Mouse (Mus musculus) subcutaneous adipose tissue, adult 2 months (tissue): ENCODE data around the gene Os9. TPM values are rescaled to one million over a fixed set of nuclear protein-coding genes. Genes with fewer than 3 reads are reported as not detected.

ENCODE experiments used
- polyA plus RNA-seq: library from polyadenylated mRNA; depleted of rRNA; stranded (reverse); fragments of >200 nt; gene quantifications from 2 replicates; pipeline ENCODE4 v1.2.3, GENCODE M21; 2012; ENCODE audit warnings: low replicate concordance; rRNA removed

The Os9 gene
- polyA plus RNA-seq: 95.7 and 99.4 TPM in 2 replicates

DNA sequence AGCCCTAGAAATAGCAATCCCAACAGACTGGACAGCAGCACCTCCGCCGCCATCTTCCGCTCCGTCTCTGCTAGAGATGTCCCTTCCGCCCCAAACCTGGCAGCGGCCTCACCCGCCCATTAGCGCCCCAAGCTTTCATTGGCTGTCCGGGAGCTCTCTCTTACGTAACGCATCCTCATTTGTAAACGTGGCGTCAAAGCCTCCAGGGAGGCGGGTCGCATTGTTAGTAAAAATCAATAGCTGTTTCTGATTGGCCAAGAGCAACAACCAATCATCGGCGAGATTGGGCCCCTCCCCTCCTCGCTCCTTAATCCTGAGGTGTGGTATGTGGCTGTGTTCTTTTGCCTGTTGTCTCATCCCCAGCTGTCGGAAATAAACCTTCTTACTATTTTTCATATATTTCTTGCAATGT is at the start of gene Os9:
Os9 (minus strand) TSS at position 66 of the 412 bp plus-strand sequence.

DNA sequence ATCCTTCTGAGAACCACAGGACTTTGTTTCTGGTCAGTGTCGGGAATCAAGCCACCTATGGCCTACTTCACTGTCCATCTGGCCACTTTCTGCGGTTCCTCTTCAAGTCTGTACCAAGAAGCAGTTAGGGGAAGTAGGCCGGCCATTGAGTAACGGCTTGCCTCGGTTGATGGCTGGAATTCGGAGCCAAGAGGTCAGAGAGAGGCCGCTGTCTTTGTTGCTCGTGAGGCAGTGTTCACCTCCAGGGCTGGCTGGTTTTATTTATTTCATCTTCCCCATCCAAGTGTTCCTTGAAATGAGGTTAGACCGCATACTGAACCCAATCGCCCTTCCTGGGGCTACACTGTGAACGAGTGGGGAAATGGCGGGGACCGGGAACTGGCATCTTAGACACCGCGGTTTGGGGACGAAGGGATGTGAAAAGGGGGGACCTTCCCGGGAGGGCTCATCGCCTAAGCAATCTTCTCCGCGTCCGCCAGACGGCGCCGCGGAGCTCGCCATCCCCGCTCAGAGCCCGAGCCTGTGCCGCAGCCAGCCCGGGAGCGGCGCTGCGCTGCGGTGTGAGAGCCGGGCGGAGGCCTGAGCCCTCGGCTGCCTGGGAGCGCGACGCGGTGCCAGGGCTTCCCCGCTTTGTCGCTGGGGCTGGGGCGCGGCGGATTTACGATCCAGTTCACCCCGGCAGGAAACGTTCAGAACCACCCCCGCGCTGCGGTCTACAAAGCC is 43.9 kb upstream of the Os9 start, which contains the start of gene B4galnt1:
B4galnt1 (plus strand) TSS at position 595 of the 723 bp plus-strand sequence.

DNA sequence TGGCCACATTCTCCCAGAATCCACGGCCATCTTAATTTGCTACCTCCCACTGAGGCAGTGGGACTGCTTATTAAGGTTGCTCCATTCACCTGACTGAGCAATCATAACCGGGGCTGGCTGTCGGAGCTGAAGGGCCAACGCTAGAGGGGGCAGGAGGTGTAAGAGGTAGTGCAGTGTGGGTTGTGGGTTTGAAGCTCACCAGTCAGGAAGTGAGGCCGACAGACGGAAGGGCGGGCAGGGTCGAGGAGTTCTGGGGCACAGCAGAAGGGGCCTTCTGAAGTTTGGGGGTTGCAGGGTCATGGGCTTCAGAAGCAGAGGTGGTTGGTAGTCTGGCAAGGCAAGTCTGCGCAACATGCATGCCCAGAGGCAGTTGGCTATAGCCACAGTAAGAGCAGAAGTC is 45.9 kb downstream of the Os9 start, which contains the start of gene Agap2:
Agap2 (plus strand) TSS at position 205 of the 400 bp plus-strand sequence.

DNA sequence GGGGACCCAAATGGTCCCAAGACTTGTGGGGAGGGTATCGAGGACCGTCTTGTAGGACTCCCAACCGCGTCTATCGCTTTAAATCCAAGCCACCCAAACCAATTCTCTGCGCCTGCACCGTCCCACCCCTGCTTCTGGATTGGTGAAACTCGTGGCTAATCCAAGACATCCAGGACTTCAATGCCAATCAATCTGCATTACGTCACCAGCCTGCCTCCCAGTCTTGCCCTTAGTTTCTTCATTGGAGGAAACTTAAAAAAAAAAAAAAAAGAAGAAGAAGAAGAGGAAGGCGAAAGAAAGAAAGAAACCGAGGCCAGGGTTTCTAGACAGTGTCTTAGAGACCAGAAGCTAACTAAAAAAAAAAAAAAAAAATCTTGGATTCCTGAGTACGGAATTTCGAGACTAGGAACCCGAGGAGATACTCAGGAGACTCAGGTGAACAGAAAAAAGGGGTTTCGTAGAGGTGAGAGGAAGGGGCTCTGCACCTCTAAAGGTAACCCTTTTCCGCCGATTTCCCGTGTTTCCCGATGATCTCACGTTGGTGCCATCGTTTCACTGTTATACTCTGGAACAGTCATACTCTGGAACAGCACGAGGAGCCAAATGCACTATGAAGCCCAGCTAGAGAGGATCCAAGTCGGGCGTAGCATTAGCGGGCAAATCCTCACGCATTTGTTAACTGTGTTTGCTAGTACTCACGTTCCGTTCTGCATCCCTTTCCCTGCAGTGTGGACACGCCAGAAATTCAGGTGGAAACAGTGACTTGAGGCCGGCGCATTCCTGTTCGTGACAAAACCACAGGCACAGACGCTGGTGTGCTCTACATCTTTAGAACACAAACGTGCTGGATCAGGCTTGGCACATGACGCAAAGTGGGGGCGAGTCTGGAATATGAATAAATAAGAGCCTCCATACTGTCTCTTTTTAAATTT is 50.5 kb downstream of the Os9 start, which contains the start of gene Tspan31:
Tspan31 (minus strand) TSS at position 75 of the 932 bp plus-strand sequence.

DNA sequence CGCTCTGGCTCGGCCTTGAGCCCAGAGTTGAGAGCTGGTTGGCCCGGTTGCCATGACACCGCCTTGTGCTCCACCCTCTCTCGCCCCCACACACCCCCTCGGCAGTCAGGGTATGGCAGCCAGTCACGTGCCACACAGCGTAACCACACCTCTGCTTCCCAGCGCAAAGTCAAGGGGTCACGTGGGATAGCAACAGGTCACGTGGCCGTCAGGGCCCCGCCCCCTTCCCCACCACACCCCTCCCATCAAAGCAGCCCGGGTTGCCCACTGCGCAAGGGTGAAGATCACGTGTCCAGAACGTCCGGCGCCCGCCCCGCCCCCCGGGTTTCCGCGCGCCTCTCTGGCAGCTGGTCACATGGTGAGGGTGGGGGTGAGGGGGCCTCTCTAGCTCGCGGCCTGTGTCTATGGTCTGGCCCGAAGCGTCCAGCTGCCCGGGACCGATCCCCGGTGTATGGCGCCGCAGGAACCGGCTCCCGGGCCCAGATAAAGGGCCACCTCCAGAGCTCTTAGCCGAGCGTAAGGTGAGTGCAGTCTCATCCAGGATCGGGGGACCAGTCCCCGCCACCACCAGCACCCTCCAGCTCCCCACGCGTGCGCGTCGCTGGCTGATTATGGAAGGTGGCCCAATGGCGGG is 57.6 kb downstream of the Os9 start, which contains the start of gene Cdk4:
Cdk4 (plus strand) TSS at position 296 of the 634 bp plus-strand sequence.

DNA sequence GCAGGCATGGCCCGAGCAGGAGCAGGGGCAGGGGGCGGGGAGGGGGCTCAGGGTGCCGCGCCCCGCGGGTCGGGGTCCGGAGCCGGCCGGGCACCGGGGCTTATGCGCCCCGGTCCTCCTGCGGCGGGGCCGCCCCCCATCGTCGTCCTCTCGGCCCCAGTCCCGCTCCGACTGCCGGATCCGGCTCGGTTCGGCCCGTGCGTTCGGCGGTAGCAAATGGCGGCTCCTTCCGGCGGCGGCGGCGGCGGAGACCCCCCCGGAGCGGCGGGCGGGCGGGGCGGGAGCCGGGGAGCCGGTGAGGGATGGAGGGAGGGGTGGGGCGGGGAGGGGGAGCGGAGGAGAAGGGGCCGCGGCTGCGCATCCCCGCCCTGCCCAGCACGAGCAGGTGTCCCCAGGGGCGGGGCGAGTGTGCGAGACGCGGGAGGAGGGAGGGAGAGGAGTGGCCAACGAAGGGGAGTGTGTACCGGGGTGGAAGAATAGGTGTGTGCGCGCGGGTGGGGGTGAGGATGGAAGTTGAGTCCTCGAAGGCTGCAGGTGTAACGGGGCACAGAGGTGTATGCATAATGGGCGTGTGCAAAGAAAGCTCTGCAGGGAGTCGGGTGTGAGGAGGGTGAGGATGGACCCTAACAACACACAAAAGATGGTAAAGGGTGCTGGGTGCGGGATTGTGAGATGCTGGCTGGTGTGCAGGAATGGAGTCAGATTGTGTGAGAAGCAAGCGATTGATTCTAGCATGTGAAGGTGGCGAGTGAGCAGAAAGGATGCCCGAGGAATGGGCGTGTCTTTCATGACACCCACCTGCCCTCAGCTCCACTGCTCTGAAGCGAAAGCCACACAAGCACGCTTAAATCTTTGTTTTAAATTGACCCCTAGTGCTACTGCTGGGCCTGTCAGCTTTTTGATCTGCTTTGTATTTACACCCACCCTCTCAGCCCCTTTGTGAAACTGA is 60.7 kb downstream of the Os9 start, which contains the start of gene March9:
March9 (minus strand) TSS at position 217 of the 949 bp plus-strand sequence.

DNA sequence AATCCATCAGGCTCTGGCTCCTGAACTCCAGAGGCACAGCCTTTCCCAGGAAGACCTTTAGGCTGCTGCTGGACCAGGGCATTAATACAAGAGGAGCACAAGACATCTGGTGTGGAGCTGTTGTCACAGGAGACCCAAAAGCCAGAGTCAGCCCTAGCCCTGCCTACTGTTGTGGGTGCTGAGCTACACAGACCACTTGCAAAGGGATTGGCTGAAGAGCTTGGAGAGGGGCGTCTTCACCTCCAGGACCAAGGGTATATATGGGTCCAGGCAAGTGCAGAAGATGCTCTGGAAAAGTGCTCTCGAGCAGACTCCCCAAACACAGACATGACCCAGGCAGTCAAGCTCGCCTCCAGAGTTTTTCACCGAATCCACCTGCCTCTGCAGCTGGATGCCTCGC is 73.0 kb downstream of the Os9 start, which contains the start of gene Cyp27b1:
Cyp27b1 (plus strand) TSS at position 297 of the 400 bp plus-strand sequence.

Other genes with a start within 250 kb of the Os9 start
- gene Atp23, start 219.8 kb downstream of the Os9 start, polyA plus RNA-seq: 6.4 and 14.2 TPM in 2 replicates
- gene Ctdsp2, start 142.4 kb downstream of the Os9 start, polyA plus RNA-seq: 143 and 242 TPM in 2 replicates
- gene Avil, start 120.4 kb downstream of the Os9 start, polyA plus RNA-seq: 0.09 and 2.4 TPM in 2 replicates
- 43.6 and 44.6 TPM in 2 replicates for gene Tsfm, start 90.3 kb downstream of the Os9 start, polyA plus RNA-seq
- 18.2 and 43.8 TPM in 2 replicates for gene Mettl1, start 79.7 kb downstream of the Os9 start, polyA plus RNA-seq
- gene Eef1akmt3, start 79.6 kb downstream of the Os9 start, polyA plus RNA-seq: 0.13 and 1.5 TPM in 2 replicates
- gene Cyp27b1, start 72.9 kb downstream of the Os9 start, polyA plus RNA-seq: 0.37 and 0.60 TPM in 2 replicates
- gene March9, start 60.9 kb downstream of the Os9 start, polyA plus RNA-seq: 1.2 and 10.2 TPM in 2 replicates
- gene Cdk4, start 57.6 kb downstream of the Os9 start, polyA plus RNA-seq: 148 and 541 TPM in 2 replicates
- gene Tspan31, start 50.9 kb downstream of the Os9 start, polyA plus RNA-seq: 121 and 174 TPM in 2 replicates
- gene Agap2, start 45.8 kb downstream of the Os9 start, polyA plus RNA-seq: 4.8 and 25.1 TPM in 2 replicates
- gene B4galnt1, start 44.1 kb upstream of the Os9 start, polyA plus RNA-seq: 9.0 and 26.1 TPM in 2 replicates
- gene Slc26a10, start 59.5 kb upstream of the Os9 start, polyA plus RNA-seq: 2.3 and 4.2 TPM in 2 replicates
- gene Arhgef25, start 69.0 kb upstream of the Os9 start, polyA plus RNA-seq: 29.9 and 129 TPM in 2 replicates
- 173 and 346 TPM in 2 replicates for gene Dtx3, start 74.6 kb upstream of the Os9 start, polyA plus RNA-seq
- 38.6 and 48.2 TPM in 2 replicates for gene Pip4k2c, start 90.5 kb upstream of the Os9 start, polyA plus RNA-seq
- 3.6 and 7.9 TPM in 2 replicates for gene Kif5a, start 142.2 kb upstream of the Os9 start, polyA plus RNA-seq
- gene Dctn2, start 145.2 kb upstream of the Os9 start, polyA plus RNA-seq: 266 and 298 TPM in 2 replicates
- 31.4 and 44.7 TPM in 2 replicates for gene Mbd6, start 167.9 kb upstream of the Os9 start, polyA plus RNA-seq
- gene Mars, start 190.7 kb upstream of the Os9 start, polyA plus RNA-seq: 66.5 and 79.6 TPM in 2 replicates
- 8.7 and 11.8 TPM in 2 replicates for gene Arhgap9, start 200.8 kb upstream of the Os9 start, polyA plus RNA-seq
- 4.5 and 159 TPM in 2 replicates for gene Gli1, start 220.8 kb upstream of the Os9 start, polyA plus RNA-seq
- gene Inhbe, start 233.3 kb upstream of the Os9 start, polyA plus RNA-seq: 0.03 TPM in 1 of 2 replicates, not detected in the other
- gene Inhbc, start 249.3 kb upstream of the Os9 start, polyA plus RNA-seq: not detected in 2 replicates